Mouse (Mus musculus) hindbrain, embryonic 16.5 days (tissue): Measurements from ENCODE around the gene A030005L19Rik. TPM values are rescaled to one million over a fixed set of nuclear protein-coding genes. Genes with fewer than 3 reads are reported as not detected.

Experiments used
- polyA plus RNA-seq: library from polyadenylated mRNA; unstranded; fragments of >200 nt; fragmentation: Nextera tagmentation; extraction: Ambion mirVana; gene quantifications from 2 replicates; pipeline ENCODE4 v1.2.1, GENCODE M21; 2015

A030005L19Rik gene
- polyA plus RNA-seq, 1 experiment from 2014 or later: not detected

Other genes starting within 250 kb of the A030005L19Rik start
- gene Mff, start 188.4 kb upstream of the A030005L19Rik start, polyA plus RNA-seq: 389 and 427 TPM in 2 replicates
- gene Tm4sf20, start 144.9 kb upstream of the A030005L19Rik start, polyA plus RNA-seq: not detected in 2 replicates
- gene Gm47791, start 142.1 kb upstream of the A030005L19Rik start, polyA plus RNA-seq: not detected in 2 replicates
- 23.9 and 27.7 TPM in 2 replicates for gene Agfg1, start 73.8 kb upstream of the A030005L19Rik start, polyA plus RNA-seq
- gene A030014E15Rik, start 11.6 kb downstream of the A030005L19Rik start, polyA plus RNA-seq: not detected in 2 replicates
- gene Gm6217, start 18.1 kb downstream of the A030005L19Rik start, polyA plus RNA-seq: not detected in 2 replicates
- not detected in 2 replicates for gene A030003K21Rik, start 30.1 kb downstream of the A030005L19Rik start, polyA plus RNA-seq
- gene Gm7544, start 42.7 kb downstream of the A030005L19Rik start, polyA plus RNA-seq: not detected in 2 replicates
- gene Gm47955, start 47.0 kb downstream of the A030005L19Rik start, polyA plus RNA-seq: not detected in 2 replicates
- not detected in 2 replicates for gene Gm47959, start 87.2 kb downstream of the A030005L19Rik start, polyA plus RNA-seq
- 0.75 and 1.6 TPM in 2 replicates for gene Slc19a3, start 125.1 kb downstream of the A030005L19Rik start, polyA plus RNA-seq
- not detected in 2 replicates for gene Krtap28-10, start 129.2 kb downstream of the A030005L19Rik start, polyA plus RNA-seq
- gene Gm47969, start 131.6 kb downstream of the A030005L19Rik start, polyA plus RNA-seq: not detected in 2 replicates
- not detected in 2 replicates for gene A030005K14Rik, start 146.1 kb downstream of the A030005L19Rik start, polyA plus RNA-seq
- gene Krtap28-13, start 147.6 kb downstream of the A030005L19Rik start, polyA plus RNA-seq: not detected in 2 replicates
- gene Ccl20, start 203.4 kb downstream of the A030005L19Rik start, polyA plus RNA-seq: not detected in 2 replicates
- gene Daw1, start 246.4 kb downstream of the A030005L19Rik start, polyA plus RNA-seq: 1.7 and 2.3 TPM in 2 replicates